Mouse (Mus musculus): ENCODE data around the gene Ntn1.

The Ntn1 gene

DNA sequence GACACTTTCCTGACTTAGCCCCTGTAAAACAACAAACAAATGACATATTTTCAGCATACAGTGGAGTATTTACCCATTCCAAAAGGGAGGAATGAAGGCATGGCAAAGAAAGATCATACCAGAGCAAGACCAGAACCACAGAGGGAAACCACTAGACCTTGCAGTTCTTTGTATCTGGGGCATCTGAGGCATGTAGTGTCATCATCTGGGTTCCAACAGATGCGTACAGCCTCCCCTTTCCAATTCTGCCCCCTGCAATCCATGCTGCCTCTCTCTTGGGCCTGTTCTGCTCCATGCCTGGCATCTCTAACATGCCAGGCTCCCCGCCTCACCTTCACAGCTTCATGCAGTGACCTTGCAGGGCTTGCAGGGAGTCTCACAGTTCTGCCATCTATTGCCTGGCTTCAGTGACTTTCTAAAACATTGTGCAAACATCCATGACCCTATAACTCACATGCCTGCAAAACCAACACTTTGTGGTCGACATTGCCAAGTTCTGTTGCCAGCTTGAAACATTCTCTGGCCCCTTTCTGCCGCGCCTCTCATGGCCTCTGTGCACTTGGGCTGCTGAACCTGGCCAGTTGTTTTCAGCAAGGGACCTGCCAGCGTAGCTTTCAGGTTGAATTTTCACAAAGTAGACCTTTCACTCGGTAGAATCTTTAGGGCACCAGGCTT lies 228.5 kb downstream of the Ntn1 start:
- DNase-seq = no peak

DNA sequence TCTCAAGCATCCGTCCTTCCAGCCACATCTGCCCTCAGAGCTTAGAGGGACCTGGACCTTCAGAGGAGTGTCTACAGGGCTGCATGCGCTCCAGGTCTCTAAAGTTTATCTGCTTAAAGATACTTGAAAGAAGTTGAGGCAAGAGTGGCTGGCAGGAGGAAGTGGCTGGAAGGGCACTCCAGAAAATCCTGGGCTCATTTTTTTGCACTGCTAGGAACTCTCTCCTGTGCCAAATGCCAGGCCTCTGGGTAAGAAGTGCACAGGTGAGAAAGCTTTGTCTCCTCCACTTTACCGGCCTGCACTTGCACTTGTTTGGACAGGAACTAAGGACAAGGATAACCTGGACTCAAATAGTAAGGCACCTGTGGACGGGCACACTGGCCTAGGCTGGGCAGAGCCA lies 232.2 kb downstream of the Ntn1 start:
- DNase-seq = peak; percentile 14

DNA sequence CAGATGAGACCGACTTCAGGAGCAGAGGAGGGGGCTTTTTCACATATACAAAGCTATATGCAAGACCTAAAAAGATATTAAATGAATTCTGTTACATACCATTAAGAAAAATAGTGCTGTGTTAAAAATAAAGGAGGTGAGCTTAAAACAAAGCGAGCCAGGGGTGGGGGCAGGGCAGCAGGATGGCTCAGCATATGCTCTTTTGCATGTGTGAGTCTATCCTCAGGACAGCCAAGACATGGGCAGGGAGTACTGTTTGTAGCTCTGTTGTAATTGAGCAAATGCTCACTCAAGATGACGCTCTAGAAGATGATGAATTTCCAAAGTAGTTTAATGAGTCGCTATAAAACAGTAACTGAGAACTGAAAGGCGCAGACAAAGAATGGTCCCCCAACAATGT lies 236.2 kb downstream of the Ntn1 start:
- DNase-seq = no peak

DNA sequence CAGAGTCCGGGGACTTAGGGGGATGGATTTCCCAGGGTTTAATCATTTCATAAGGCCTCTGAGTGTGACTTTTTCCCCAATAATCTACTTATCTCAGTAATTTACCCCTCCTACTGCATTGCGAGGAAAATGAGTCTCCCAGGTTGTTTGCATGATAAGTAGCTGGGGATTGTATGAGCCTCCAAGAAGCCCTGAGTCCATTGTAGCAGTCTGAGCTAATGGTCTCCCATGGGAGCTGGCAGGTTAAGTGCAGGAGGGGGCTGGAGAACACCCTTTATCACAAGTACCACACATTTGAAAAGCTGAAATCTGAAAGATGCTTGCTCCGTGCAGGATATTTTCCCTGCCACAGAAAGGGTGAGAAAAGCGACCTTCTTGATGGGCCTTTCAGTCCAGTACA lies 240.8 kb downstream of the Ntn1 start:
- DNase-seq = no peak
